Mouse (Mus musculus) midbrain, embryonic 11.5 days (tissue): ENCODE data around the gene Rin2. TPM values are rescaled to one million over a fixed set of nuclear protein-coding genes. Genes with fewer than 3 reads are reported as not detected.
"Not testable (repeated sequence)": the region's sequence is repeated elsewhere in the genome, so short reads cannot be mapped to it uniquely, and the experiment has no call there.

Experiments used
- ATAC-seq: fragments of 200-750 bp; cut with Nextera tagmentation; 2 replicates; pipeline ENCODE4 v1.8.0; 2017; ENCODE audit warnings: moderate TSS enrichment, moderate library complexity; ENCODE audit not compliant: low FRiP score
- DNase-seq: peaks from one replicate; pipeline ENCODE4 v3.0.0; 2015; ENCODE audit warnings: low spot score; ENCODE audit errors: missing footprints
- H3K27ac ChIP-seq: fragments of 300-500 bp; sonication (generic); 2 replicates; pipeline ENCODE4 v1.5.1; 2014; ENCODE audit warnings: low read depth, low read length
- H3K27me3 ChIP-seq: fragments of 300-500 bp; sonication (generic); 2 replicates; pipeline ENCODE4 v1.6.1; 2014; ENCODE audit warnings: mild to moderate bottlenecking, low read length, moderate library complexity, mixed read lengths; ENCODE audit not compliant: control insufficient read depth, insufficient read depth
- H3K36me3 ChIP-seq: fragments of 300-500 bp; sonication (generic); 2 replicates; pipeline ENCODE4 v1.6.1; 2014; ENCODE audit warnings: mild to moderate bottlenecking, low read length, moderate library complexity, mixed read lengths; ENCODE audit not compliant: control insufficient read depth, insufficient read depth
- H3K4me1 ChIP-seq: fragments of 300-500 bp; sonication (generic); 2 replicates; pipeline ENCODE4 v1.6.1; 2014; ENCODE audit warnings: low read length; ENCODE audit not compliant: control insufficient read depth, insufficient read depth
- H3K4me2 ChIP-seq: fragments of 300-500 bp; sonication (generic); 2 replicates; pipeline ENCODE4 v1.6.1; 2014; ENCODE audit warnings: mild to moderate bottlenecking, moderate library complexity
- H3K4me3 ChIP-seq: fragments of 300-500 bp; sonication (generic); 2 replicates; pipeline ENCODE4 v1.5.1; 2014; ENCODE audit warnings: low read depth, low read length
- H3K9ac ChIP-seq: fragments of 300-500 bp; sonication (generic); 2 replicates; pipeline ENCODE4 v1.6.1; 2014; ENCODE audit warnings: low read length
- H3K9me3 ChIP-seq: fragments of 300-500 bp; sonication (generic); 2 replicates; pipeline ENCODE4 v1.6.1; 2016; ENCODE audit warnings: low read length; ENCODE audit not compliant: control insufficient read depth
- WGBS: fragments of 180-500 bp; shearing (Covaris S2); extraction: QIAGEN DNeasy Blood & Tissue Kit; methylation state at CpG from one replicate; pipeline ENCODE4 v1.1.7; 2014; 5-methylcytosine and 5-hydroxymethylcytosine counted together
- polyA plus RNA-seq: library from polyadenylated mRNA; unstranded; fragments of >200 nt; fragmentation: Nextera tagmentation; extraction: Ambion mirVana; gene quantifications from 2 replicates; pipeline ENCODE4 v1.2.1, GENCODE M21; 2014

Rin2 gene
- polyA plus RNA-seq, 1 experiment from 2014 or later = 11.9 TPM

DNA sequence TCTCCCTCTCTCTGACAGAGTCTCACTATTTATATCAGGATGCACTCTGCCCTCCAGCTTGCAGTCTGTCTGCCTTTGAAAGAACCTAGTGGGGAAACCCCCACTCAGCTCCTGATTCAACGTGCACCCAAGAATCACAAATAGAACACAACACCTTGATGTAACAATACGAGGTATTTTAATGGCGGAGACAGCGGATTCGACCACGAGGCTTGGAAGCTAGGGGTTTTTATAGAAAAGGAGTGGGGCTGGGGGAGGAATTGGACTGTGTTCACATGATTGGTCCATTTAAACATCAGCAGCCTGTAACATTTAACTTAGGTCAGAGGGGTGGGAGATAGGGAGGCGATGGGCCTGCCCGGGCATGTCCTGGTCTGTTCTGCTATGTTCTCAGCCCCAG, 225.3 kb downstream of the Rin2 start:
- ATAC-seq, H3K4me2 ChIP-seq, H3K4me3 ChIP-seq, H3K9me3 ChIP-seq, H3K9ac ChIP-seq, H3K27me3 ChIP-seq, H3K27ac ChIP-seq, H3K36me3 ChIP-seq, DNase-seq: not testable (repeated sequence)
- WGBS = 82% methylated on average over 7 of the region's 8 CpGs
- peaks cover 11% of the 10 kb centered on the region for H3K4me1 ChIP-seq

DNA sequence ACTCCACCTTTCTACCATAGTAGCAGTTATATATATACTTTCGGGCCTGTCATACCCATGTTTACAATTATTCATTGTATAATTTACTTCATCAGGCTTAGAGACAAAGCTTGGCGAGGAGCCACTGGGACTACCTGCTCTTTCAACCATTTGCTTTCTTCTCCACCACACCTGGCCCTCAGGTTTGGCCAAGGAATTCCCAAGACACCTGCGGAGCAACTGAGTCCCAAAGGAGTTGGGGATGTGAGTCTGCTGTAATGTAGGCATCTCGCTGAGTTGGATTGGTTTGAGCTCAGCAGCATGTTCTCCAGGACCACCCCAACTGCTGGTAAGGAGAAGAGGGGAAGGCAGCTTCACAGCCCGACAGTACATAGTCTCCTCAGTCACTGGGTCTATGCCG, 226.8 kb downstream of the Rin2 start, which contains the start of gene Naa20:
Naa20 (plus strand) TSS at position 239 of the 400 bp plus-strand sequence.
- H3K4me3 ChIP-seq = peak within 1 kb of the TSS; percentile 93; the same call in 1 of the 2 replicates

DNA sequence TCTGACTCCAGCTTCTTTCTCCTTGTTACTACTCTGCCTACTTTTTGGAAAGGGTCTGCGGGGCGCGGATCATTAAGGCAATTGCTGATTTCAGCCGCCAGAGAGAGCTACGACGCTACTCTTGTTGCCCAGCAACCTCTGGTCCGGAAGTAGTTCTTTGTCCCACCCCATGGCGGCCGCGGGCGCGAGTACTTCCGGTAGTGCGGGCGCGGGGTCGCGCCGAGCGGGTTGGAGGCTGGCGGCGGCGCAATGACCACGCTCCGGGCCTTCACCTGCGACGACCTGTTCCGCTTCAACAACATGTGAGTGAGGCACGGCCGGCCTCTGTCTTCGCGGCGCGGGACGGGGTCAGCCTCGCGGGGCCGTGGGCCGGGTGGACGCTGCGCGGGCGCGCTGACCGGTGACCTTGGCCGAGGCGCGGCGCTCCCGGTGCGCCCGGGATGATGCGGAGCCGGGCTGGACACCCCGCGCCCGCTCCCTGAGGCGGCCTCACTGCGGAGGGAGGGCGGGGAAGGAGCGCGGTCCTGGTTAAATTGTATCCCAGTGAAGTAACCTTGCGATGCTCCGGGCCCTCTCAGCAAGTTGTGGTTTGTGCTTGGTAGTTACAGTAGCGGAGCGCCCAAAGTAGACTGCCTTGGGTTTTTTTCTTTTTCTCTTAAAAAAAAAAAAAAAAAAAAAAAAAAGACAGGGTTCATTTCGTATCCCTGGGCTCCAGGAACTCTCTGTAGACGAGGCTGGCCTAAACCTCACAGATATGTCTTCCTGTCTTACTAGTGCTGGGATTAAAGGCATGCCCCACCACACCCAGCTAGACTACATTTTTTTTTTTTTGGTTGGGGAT, 228.3 kb downstream of the Rin2 start:
- under 1% methylated on average over 67 of the region's 68 CpGs for WGBS
- Histone ChIP-seq H3K4me3 (peak overlapping the region; percentile 93), H3K4me2 (peak overlapping the region; percentile 75), H3K36me3 (no peaks in the 10 kb centered on the region), H3K27me3 (no peaks in the 10 kb centered on the region), H3K4me1 (peaks cover 11% of the 10 kb centered on the region), H3K27ac (peak overlapping the region; percentile 44), H3K9me3 (no peaks in the 10 kb centered on the region), H3K9ac (peak overlapping the region; percentile 91)
- DNase-seq = peak; percentile 98
- ATAC-seq = peak; percentile 98

More for the DNA sequence above, 226.8 kb downstream of the Rin2 start, which contains the start of gene Naa20:
- 85% methylated on average over 6 of the region's 6 CpGs for WGBS
- H3K9ac ChIP-seq = peak within 1 kb of the TSS; percentile 91; the same call in 1 of the 2 replicates
- no peaks in the 10 kb centered on the region for H3K27me3 ChIP-seq
- ATAC-seq (no peak), DNase-seq (no peak)
- H3K9me3 ChIP-seq = no peaks in the 10 kb centered on the region
- peaks cover 11% of the 10 kb centered on the region for H3K4me1 ChIP-seq
- H3K4me2 ChIP-seq = peak within 1 kb of the TSS; percentile 34; the same call in 1 of the 2 replicates
- H3K36me3 ChIP-seq = no peaks in the 10 kb centered on the region
- no peak within 1 kb of the TSS for H3K27ac ChIP-seq

GRCm38 (mm10) chr2:145903983-145904616, 229.1 kb downstream of the Rin2 start:
- Histone ChIP-seq H3K27ac (no peak overlapping the region), H3K4me1 (peaks cover 11% of the 10 kb centered on the region), H3K36me3 (no peaks in the 10 kb centered on the region; the same call in 1 of the 2 replicates), H3K9me3 (no peaks in the 10 kb centered on the region), H3K9ac (peak overlapping the region; percentile 91), H3K4me3 (peak overlapping the region; percentile 93), H3K27me3 (no peaks in the 10 kb centered on the region), H3K4me2 (peak overlapping the region; percentile 75)
- WGBS = 36% methylated on average over 12 of the region's 12 CpGs
- ATAC-seq (no peak), DNase-seq (no peak)

- DNase-seq (no peak), ATAC-seq (no peak)
- no peaks in the 10 kb centered on the region; the same call in 1 of the 2 replicates for H3K36me3 ChIP-seq
- no peak overlapping the region for H3K4me3 ChIP-seq
- WGBS = 86% methylated on average over 6 of the region's 6 CpGs
- H3K27ac ChIP-seq = no peak overlapping the region
- no peak overlapping the region for H3K4me2 ChIP-seq
- H3K27me3 ChIP-seq = no peaks in the 10 kb centered on the region
- H3K9me3 ChIP-seq = no peaks in the 10 kb centered on the region
- H3K4me1 ChIP-seq = peaks cover 11% of the 10 kb centered on the region
- no peak overlapping the region for H3K9ac ChIP-seq
Observed at GRCm38 (mm10) chr2:145905156-145905555, 230.1 kb downstream of the Rin2 start.

GRCm38 (mm10) chr2:145905884-145906283, 230.9 kb downstream of the Rin2 start:
- H3K9me3 ChIP-seq, ATAC-seq, H3K27ac ChIP-seq, H3K27me3 ChIP-seq, DNase-seq, H3K4me2 ChIP-seq, H3K4me3 ChIP-seq, H3K36me3 ChIP-seq, H3K9ac ChIP-seq: not testable (repeated sequence)
- peaks cover 11% of the 10 kb centered on the region for H3K4me1 ChIP-seq
- WGBS = 43% methylated on average over 4 of the region's 4 CpGs

- Histone ChIP-seq H3K27ac (no peak overlapping the region), H3K9me3 (no peaks in the 10 kb centered on the region), H3K36me3 (peaks cover 19% of the 10 kb centered on the region), H3K4me1 (no peaks in the 10 kb centered on the region), H3K4me2 (no peak overlapping the region), H3K4me3 (no peak overlapping the region), H3K27me3 (no peaks in the 10 kb centered on the region), H3K9ac (no peak overlapping the region)
- no peak for ATAC-seq
- 91% methylated on average over 8 of the region's 8 CpGs for WGBS
- DNase-seq = no peak
Observed at GRCm38 (mm10) chr2:145920941-145921650, 246.1 kb downstream of the Rin2 start.

DNA sequence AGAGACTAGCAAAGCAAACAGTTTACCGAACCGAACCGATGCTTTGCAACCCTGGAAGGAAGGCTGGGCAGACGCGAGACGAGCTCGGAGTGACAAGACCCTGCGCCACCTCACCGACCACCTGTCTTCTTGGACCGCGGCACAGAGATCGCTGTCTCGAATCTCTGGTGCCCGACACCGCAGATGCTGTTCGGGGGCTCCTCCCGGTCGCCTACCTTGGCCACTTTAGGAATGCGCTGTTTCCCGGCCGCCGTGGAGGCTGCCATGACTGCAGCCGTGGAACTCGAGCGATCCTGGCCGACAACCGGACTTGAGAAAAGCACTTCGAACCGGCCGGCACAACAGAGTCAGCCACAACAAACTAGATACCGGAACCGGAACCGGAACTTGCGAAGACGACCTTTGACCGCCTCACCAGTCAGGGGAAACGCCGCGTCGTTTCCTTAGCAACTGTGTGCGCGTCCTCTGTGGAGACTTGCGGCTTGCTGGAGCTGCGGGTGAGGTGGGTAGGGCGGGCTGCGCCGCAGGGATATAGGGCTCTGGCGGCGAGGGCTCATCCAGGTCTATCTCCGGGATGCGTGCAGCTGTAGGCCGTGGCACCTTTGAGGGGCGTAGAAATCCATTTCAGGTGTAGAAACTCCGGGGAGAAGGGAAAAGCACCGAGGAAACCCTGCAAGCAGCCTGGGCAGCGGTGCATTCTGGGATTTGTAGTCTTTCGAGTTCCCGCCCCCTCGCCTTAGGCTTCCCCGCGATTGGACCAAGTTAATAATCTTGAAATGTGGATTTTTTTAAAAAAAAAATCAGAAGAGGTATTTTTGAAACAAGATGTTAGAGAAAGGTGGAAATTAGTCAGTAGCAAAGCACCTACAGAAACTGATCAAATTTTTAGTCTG, 259.6 kb downstream of the Rin2 start, which contains the start of the genes Cfap61 and Crnkl1:
Cfap61 (plus strand) TSS at position 446 of the 893 bp plus-strand sequence.
Crnkl1 (minus strand) TSS at position 676 of the 893 bp plus-strand sequence.
- peak within 1 kb of the TSS; percentile 68 for H3K9ac ChIP-seq
- H3K36me3 ChIP-seq = no peaks in the 10 kb centered on the region
- WGBS = under 1% methylated on average over 61 of the region's 61 CpGs
- no peaks in the 10 kb centered on the region for H3K27me3 ChIP-seq
- peak within 1 kb of the TSS; percentile 95 for H3K4me3 ChIP-seq
- ATAC-seq (peak; percentile 99), DNase-seq (peak; percentile 100)
- H3K9me3 ChIP-seq = no peaks in the 10 kb centered on the region
- H3K4me1 ChIP-seq = peaks cover 7% of the 10 kb centered on the region
- no peak within 1 kb of the TSS for H3K27ac ChIP-seq
- peak within 1 kb of the TSS; percentile 71 for H3K4me2 ChIP-seq
